Mouse (Mus musculus): ENCODE data around the gene Tecr. TPM values are rescaled to one million over a fixed set of nuclear protein-coding genes. Genes with fewer than 3 reads are reported as not detected.
"Not testable (repeated sequence)": the region's sequence is repeated elsewhere in the genome, so short reads cannot be mapped to it uniquely, and the experiment has no call there.

The Tecr gene
- polyA plus RNA-seq, 1 experiment from 2014 or later: 372 TPM

- Histone ChIP-seq H3K27me3 (ENCODE audit: control insufficient read depth, insufficient read depth, low read length) (no peaks in the 10 kb centered on the region), H3K9ac (ENCODE audit: low read length) (no peak overlapping the region), H3K9me3 (replicated peaks; ENCODE audit: control insufficient read depth, low read length) (no peaks in the 10 kb centered on the region), H3K36me3 (ENCODE audit: control insufficient read depth, insufficient read depth) (peaks cover 18% of the 10 kb centered on the region), H3K4me3 (ENCODE audit: low read length) (no peak overlapping the region), H3K27ac (ENCODE audit: low read length) (no peak overlapping the region), H3K4me1 (ENCODE audit: control insufficient read depth, insufficient read depth, low read length) (peaks cover 50% of the 10 kb centered on the region), H3K4me2 (ENCODE audit: low read depth, low read length) (no peak overlapping the region)
- 80% methylated on average over 5 of the region's 5 CpGs for WGBS
- no peak for ATAC-seq (replicated peaks; ENCODE audit: extremely low read depth, insufficient read depth, low FRiP score)
Measured at GRCm38 (mm10) chr8:83572246-83572812, 35.4 kb downstream of the Tecr start.

GRCm38 (mm10) chr8:83571791-83572190 is 36.0 kb downstream of the Tecr start:
- Histone ChIP-seq H3K9me3 (replicated peaks; ENCODE audit: control insufficient read depth, low read length) (no peaks in the 10 kb centered on the region), H3K4me2 (ENCODE audit: low read depth, low read length) (no peak overlapping the region), H3K9ac (ENCODE audit: low read length) (no peak overlapping the region), H3K4me3 (ENCODE audit: low read length) (no peak overlapping the region), H3K36me3 (ENCODE audit: control insufficient read depth, insufficient read depth) (peaks cover 18% of the 10 kb centered on the region), H3K27me3 (ENCODE audit: control insufficient read depth, insufficient read depth, low read length) (no peaks in the 10 kb centered on the region), H3K4me1 (ENCODE audit: control insufficient read depth, insufficient read depth, low read length) (peaks cover 49% of the 10 kb centered on the region), H3K27ac (ENCODE audit: low read length) (no peak overlapping the region)
- WGBS: 93% methylated on average over 10 of the region's 10 CpGs
- ATAC-seq (replicated peaks; ENCODE audit: extremely low read depth, insufficient read depth, low FRiP score): no peak

DNA sequence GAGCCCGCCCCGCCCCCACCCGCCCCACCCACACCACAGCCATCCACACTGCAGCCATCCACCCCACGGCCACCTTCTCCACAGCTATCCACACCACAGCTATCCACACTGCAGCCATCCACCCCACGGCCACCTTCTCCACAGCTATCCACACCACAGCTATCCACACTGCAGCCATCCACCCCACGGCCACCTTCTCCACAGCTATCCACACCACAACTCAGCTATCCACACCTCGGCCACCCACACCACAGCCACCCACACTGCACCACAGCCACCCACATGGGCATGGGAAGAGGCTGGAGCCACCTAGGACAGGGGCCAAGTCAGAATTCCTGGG is 36.8 kb downstream of the Tecr start:
- H3K9me3 ChIP-seq (replicated peaks; ENCODE audit: control insufficient read depth, low read length); ATAC-seq (replicated peaks; ENCODE audit: extremely low read depth, insufficient read depth, low FRiP score); H3K27me3 ChIP-seq (ENCODE audit: control insufficient read depth, insufficient read depth, low read length); H3K4me2 ChIP-seq (ENCODE audit: low read depth, low read length); H3K4me3 ChIP-seq (ENCODE audit: low read length); H3K27ac ChIP-seq (ENCODE audit: low read length); H3K9ac ChIP-seq (ENCODE audit: low read length): not testable (repeated sequence)
- 87% methylated on average over 6 of the region's 7 CpGs for WGBS
- peaks cover 18% of the 10 kb centered on the region for H3K36me3 ChIP-seq (ENCODE audit: control insufficient read depth, insufficient read depth)
- peaks cover 46% of the 10 kb centered on the region for H3K4me1 ChIP-seq (ENCODE audit: control insufficient read depth, insufficient read depth, low read length)

GRCm38 (mm10) chr8:83570272-83571000 is 37.3 kb downstream of the Tecr start:
- H3K36me3 ChIP-seq (ENCODE audit: control insufficient read depth, insufficient read depth): peaks cover 18% of the 10 kb centered on the region
- no peaks in the 10 kb centered on the region for H3K9me3 ChIP-seq (replicated peaks; ENCODE audit: control insufficient read depth, low read length)
- no peak overlapping the region for H3K4me2 ChIP-seq (ENCODE audit: low read depth, low read length)
- peaks cover 40% of the 10 kb centered on the region for H3K4me1 ChIP-seq (ENCODE audit: control insufficient read depth, insufficient read depth, low read length)
- H3K27ac ChIP-seq (ENCODE audit: low read length): no peak overlapping the region
- no peak overlapping the region for H3K9ac ChIP-seq (ENCODE audit: low read length)
- 84% methylated on average over 15 of the region's 15 CpGs for WGBS
- H3K27me3 ChIP-seq (ENCODE audit: control insufficient read depth, insufficient read depth, low read length): no peaks in the 10 kb centered on the region
- no peak overlapping the region for H3K4me3 ChIP-seq (ENCODE audit: low read length)
- no peak for ATAC-seq (replicated peaks; ENCODE audit: extremely low read depth, insufficient read depth, low FRiP score)

GRCm38 (mm10) chr8:83569165-83569564 is 38.6 kb downstream of the Tecr start:
- no peak overlapping the region for H3K4me2 ChIP-seq (ENCODE audit: low read depth, low read length)
- H3K27ac ChIP-seq (ENCODE audit: low read length): no peak overlapping the region
- H3K4me3 ChIP-seq (ENCODE audit: low read length): no peak overlapping the region
- ATAC-seq (replicated peaks; ENCODE audit: extremely low read depth, insufficient read depth, low FRiP score): no peak
- H3K36me3 ChIP-seq (ENCODE audit: control insufficient read depth, insufficient read depth): peaks cover 18% of the 10 kb centered on the region
- H3K4me1 ChIP-seq (ENCODE audit: control insufficient read depth, insufficient read depth, low read length): peaks cover 28% of the 10 kb centered on the region
- H3K9me3 ChIP-seq (replicated peaks; ENCODE audit: control insufficient read depth, low read length): no peaks in the 10 kb centered on the region
- no peaks in the 10 kb centered on the region for H3K27me3 ChIP-seq (ENCODE audit: control insufficient read depth, insufficient read depth, low read length)
- 70% methylated on average over 4 of the region's 4 CpGs for WGBS
- H3K9ac ChIP-seq (ENCODE audit: low read length): no peak overlapping the region

DNA sequence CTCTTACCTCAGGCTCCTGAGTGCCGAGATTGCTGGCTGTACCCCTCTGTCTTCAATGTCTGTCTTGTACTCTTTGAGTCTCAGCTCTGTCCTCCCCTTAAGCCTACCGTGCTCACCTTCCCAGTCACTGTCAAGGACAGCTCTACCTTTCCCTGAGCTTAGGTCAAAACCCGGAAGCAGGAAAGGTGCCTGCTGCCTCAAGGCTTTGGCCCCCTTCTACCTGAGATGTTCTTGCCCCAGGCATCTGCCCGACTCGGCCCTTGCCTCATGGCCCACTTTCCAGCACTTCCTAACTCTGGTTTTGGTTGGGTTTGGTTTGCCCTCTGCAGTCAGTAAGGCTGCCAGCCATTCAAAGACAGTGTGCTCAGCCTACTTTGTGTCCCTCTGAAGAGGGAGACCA is 39.0 kb downstream of the Tecr start:
- WGBS: 73% methylated on average over 5 of the region's 5 CpGs
- no peaks in the 10 kb centered on the region for H3K9me3 ChIP-seq (replicated peaks; ENCODE audit: control insufficient read depth, low read length)

DNA sequence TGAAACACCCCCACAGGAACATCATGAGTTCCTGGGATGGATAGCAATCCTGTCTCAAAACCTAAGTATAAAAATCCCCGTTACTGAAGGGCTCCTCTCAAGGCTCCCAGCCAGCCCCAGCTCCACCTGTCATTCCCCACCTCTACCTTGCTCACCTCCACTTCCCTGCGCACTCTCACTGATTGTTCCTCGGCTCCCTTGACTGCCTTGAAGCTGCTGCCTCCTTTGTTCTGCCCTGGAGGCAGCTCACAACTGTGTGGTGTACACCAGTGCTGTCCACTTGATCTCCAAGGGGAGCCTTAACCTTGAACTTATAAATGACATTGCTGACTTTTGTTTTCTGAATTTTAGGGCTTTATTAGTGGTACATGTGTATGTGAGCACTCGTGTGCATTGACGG is 39.6 kb downstream of the Tecr start:
- ATAC-seq (replicated peaks; ENCODE audit: extremely low read depth, insufficient read depth, low FRiP score): no peak

More for the DNA sequence above, 39.0 kb downstream of the Tecr start:
- Histone ChIP-seq H3K4me3 (ENCODE audit: low read length) (no peak overlapping the region), H3K27me3 (ENCODE audit: control insufficient read depth, insufficient read depth, low read length) (no peaks in the 10 kb centered on the region), H3K4me1 (ENCODE audit: control insufficient read depth, insufficient read depth, low read length) (peaks cover 24% of the 10 kb centered on the region), H3K27ac (ENCODE audit: low read length) (no peak overlapping the region), H3K9ac (ENCODE audit: low read length) (0 out of 2 replicates have a peak overlapping the region, but pooled peaks have one; percentile 31), H3K36me3 (ENCODE audit: control insufficient read depth, insufficient read depth) (peaks cover 18% of the 10 kb centered on the region), H3K4me2 (ENCODE audit: low read depth, low read length) (no peak overlapping the region)
- no peak for ATAC-seq (replicated peaks; ENCODE audit: extremely low read depth, insufficient read depth, low FRiP score)

GRCm38 (mm10) chr8:83567668-83568067 is 40.1 kb downstream of the Tecr start:
- H3K4me1 ChIP-seq (ENCODE audit: control insufficient read depth, insufficient read depth, low read length): peaks cover 15% of the 10 kb centered on the region
- H3K27me3 ChIP-seq (ENCODE audit: control insufficient read depth, insufficient read depth, low read length): no peaks in the 10 kb centered on the region
- H3K4me3 ChIP-seq (ENCODE audit: low read length): peak overlapping the region; percentile 88
- 60% methylated on average over 3 of the region's 3 CpGs for WGBS
- peak overlapping the region; percentile 83 for H3K4me2 ChIP-seq (ENCODE audit: low read depth, low read length)
- no peak overlapping the region for H3K27ac ChIP-seq (ENCODE audit: low read length)
- H3K9me3 ChIP-seq (replicated peaks; ENCODE audit: control insufficient read depth, low read length): no peaks in the 10 kb centered on the region
- no peak for ATAC-seq (replicated peaks; ENCODE audit: extremely low read depth, insufficient read depth, low FRiP score)
- H3K36me3 ChIP-seq (ENCODE audit: control insufficient read depth, insufficient read depth): peaks cover 18% of the 10 kb centered on the region
- H3K9ac ChIP-seq (ENCODE audit: low read length): peak overlapping the region; percentile 93

More for the DNA sequence above, 39.6 kb downstream of the Tecr start:
- H3K4me2 ChIP-seq (ENCODE audit: low read depth, low read length): peak overlapping the region; percentile 83
- no peak overlapping the region for H3K27ac ChIP-seq (ENCODE audit: low read length)
- peaks cover 17% of the 10 kb centered on the region for H3K4me1 ChIP-seq (ENCODE audit: control insufficient read depth, insufficient read depth, low read length)
- H3K9ac ChIP-seq (ENCODE audit: low read length): peak overlapping the region; percentile 93
- H3K4me3 ChIP-seq (ENCODE audit: low read length): no peak overlapping the region
- H3K27me3 ChIP-seq (ENCODE audit: control insufficient read depth, insufficient read depth, low read length): no peaks in the 10 kb centered on the region
- peaks cover 18% of the 10 kb centered on the region for H3K36me3 ChIP-seq (ENCODE audit: control insufficient read depth, insufficient read depth)
- no peaks in the 10 kb centered on the region for H3K9me3 ChIP-seq (replicated peaks; ENCODE audit: control insufficient read depth, low read length)
- WGBS: 73% methylated on average over 5 of the region's 5 CpGs
